Mouse (Mus musculus): ENCODE measurements around the gene Gbe1.

GRCm38 (mm10) chr16:70334812-70335211, 21.1 kb downstream of the Gbe1 start:
- TF ChIP-seq CTCF (IDR thresholded peaks at IDR 0.05) (no peak), EP300 (IDR thresholded peaks at IDR 0.05) (no peak)
